Mouse (Mus musculus): ENCODE measurements around the gene Hnf4a. TPM values are rescaled to one million over a fixed set of nuclear protein-coding genes. Genes with fewer than 3 reads are reported as not detected.

Hnf4a gene
- polyA plus RNA-seq, 1 experiment: not detected

DNA sequence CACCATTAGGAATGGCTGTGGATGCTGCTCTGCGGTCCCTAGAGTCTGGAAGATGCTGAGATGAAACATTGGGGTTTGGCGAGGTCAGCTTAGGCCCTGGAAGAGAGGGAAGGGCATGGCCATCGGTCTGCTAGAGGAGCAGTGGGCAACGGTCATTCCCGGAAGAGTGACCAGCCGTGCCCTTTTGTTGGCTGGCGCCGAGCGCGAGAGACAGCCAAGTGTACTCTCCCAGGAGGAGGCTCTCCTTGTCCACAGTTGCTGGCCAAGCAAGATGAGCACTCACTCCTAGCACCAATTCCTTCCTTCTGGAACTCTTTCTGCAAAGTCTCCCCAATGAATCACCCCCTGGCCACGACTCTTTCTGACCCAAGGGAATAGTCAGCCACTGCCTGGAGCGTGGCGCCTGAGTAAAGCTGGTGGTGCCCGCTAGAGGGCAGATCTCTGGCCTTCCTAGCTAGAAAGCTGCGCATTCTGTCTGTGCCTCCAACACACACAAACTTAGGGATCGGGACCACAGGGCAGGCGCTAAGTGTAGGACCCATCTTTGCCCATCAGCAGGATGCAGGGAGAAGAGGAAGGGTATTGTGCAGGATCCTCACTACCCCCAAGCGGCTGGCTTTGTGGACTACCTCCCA lies 26.3 kb upstream of the Hnf4a start:
- Histone ChIP-seq H3K79me3 (ENCODE audit: low read depth) (no peaks in the 10 kb centered on the region), H3K27me3 (ENCODE audit: control insufficient read depth, insufficient read depth, insufficient read length) (no peaks in the 10 kb centered on the region), H3K79me2 (ENCODE audit: control insufficient read depth, insufficient read depth) (no peaks in the 10 kb centered on the region), H3K4me3 (ENCODE audit: insufficient read depth, poor library complexity, severe bottlenecking) (no peak overlapping the region), H3K36me3 (ENCODE audit: control insufficient read depth, insufficient read depth) (no peaks in the 10 kb centered on the region), H3ac (ENCODE audit: control insufficient read depth, insufficient read length, low read depth) (no peak overlapping the region)
- TF ChIP-seq CTCF (IDR thresholded peaks at IDR 0.05; ENCODE audit: control insufficient read depth, insufficient read depth, insufficient read length) (no peak), USF1 (IDR thresholded peaks at IDR 0.05; ENCODE audit: low read depth) (no peak), MAX (IDR thresholded peaks at IDR 0.05) (no peak), MYOG (IDR thresholded peaks at IDR 0.05; ENCODE audit: control insufficient read depth, extremely low read depth, insufficient read length) (no peak), CEBPB (IDR thresholded peaks at IDR 0.05; ENCODE audit: low read depth) (no peak), MYOD1 (IDR thresholded peaks at IDR 0.05; ENCODE audit: control insufficient read depth, insufficient read length, low read depth) (no peak), FOSL1 (IDR thresholded peaks at IDR 0.05; ENCODE audit: insufficient read depth, low read length, poor library complexity, severe bottlenecking) (no peak)

DNA sequence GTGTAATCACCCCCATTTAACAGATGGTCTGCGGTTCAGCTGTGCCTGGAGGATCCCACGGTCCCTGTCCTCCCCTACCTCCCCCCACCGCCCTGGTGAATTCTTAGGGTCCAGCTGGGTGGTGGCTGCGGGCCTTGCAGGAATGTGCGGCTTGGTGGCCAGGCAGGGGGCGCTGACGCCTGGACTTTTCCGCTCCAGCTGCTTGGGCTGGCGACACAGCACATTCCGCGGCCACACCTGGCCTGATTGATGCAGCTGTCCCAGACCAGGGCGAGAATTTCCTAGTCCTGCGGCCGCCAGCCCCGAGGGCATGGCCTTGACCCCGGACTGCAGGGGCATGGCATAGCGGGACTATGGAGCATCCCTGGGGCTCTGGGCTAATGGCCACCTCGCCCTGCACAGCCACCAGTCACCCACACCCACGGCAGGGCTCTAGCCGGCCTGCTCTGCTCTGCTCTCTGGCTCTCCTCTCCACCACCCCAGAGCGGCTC lies 25.0 kb upstream of the Hnf4a start:
- Histone ChIP-seq H3K4me3 (ENCODE audit: insufficient read depth, poor library complexity, severe bottlenecking) (no peak overlapping the region), H3K79me2 (ENCODE audit: control insufficient read depth, insufficient read depth) (no peaks in the 10 kb centered on the region)

DNA sequence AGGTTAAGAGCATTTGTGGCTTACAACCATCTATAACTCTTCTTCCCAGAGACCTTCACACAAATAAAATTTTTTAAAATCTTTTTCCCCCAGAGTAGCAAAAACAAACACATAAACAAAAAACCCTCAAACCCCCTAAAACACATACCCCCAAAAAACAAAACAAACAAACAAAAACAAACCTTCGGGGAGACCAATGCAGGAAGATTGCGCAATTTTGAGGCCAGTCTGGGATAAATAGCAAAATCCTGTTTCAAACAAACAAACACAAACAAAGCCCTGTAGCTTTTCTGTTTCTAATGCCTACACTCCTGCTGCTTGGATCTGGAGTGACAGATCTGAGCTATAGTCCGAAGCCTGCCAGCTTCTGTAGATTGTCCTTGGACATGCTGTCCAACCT lies 19.2 kb upstream of the Hnf4a start:
- peak; percentile 79 for TF ChIP-seq CEBPB (IDR thresholded peaks at IDR 0.05; ENCODE audit: low read depth)
- TF ChIP-seq MAX (IDR thresholded peaks at IDR 0.05): no peak
- H3K79me2 ChIP-seq (ENCODE audit: control insufficient read depth, insufficient read depth): no peaks in the 10 kb centered on the region
- no peak overlapping the region for H3K4me3 ChIP-seq (ENCODE audit: insufficient read depth, poor library complexity, severe bottlenecking)

More for the DNA sequence above, 25.0 kb upstream of the Hnf4a start:
- H3ac ChIP-seq (ENCODE audit: control insufficient read depth, insufficient read length, low read depth): no peak overlapping the region
- no peaks in the 10 kb centered on the region for H3K36me3 ChIP-seq (ENCODE audit: control insufficient read depth, insufficient read depth)
- H3K79me3 ChIP-seq (ENCODE audit: low read depth): no peaks in the 10 kb centered on the region
- H3K27me3 ChIP-seq (ENCODE audit: control insufficient read depth, insufficient read depth, insufficient read length): no peaks in the 10 kb centered on the region
- no peak for TF ChIP-seq FOSL1 (IDR thresholded peaks at IDR 0.05; ENCODE audit: insufficient read depth, low read length, poor library complexity, severe bottlenecking)
- TF ChIP-seq MYOD1 (IDR thresholded peaks at IDR 0.05; ENCODE audit: control insufficient read depth, insufficient read length, low read depth): peak; percentile 78
- TF ChIP-seq CTCF (IDR thresholded peaks at IDR 0.05; ENCODE audit: control insufficient read depth, insufficient read depth, insufficient read length): peak; percentile 41

DNA sequence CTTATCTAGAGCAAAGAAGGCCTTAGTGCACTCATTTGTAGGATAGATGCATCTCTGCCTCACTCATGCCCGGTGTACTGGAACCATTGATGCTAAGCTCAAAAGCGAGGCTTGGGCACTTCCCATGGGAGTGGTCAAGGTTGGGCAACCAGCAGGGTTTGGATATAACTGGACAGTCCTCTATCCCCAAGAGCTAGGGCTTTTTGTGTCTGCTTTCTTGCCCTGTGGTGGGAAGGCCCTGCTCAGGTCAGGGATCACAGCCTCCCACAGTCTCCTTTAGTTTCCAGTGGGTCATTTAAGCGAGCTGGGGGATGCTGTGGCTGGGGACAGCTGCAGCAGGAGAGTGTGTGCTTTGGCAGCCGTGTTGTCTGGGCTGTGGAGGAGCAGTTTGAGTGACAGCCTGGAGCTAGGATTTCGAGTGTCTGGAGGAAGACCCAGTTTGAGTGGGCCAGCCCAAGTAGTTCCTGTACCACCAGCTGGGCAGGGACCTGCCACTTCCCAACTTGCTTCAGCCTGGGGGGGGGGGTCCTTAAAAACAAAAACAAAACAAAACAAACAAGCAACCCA lies 16.8 kb upstream of the Hnf4a start:
- Histone ChIP-seq H3K79me3 (ENCODE audit: low read depth) (no peaks in the 10 kb centered on the region), H3K36me3 (ENCODE audit: control insufficient read depth, insufficient read depth) (no peaks in the 10 kb centered on the region), H3ac (ENCODE audit: control insufficient read depth, insufficient read length, low read depth) (no peak overlapping the region), H3K27me3 (ENCODE audit: control insufficient read depth, insufficient read depth, insufficient read length) (peaks cover 36% of the 10 kb centered on the region), H3K79me2 (ENCODE audit: control insufficient read depth, insufficient read depth) (no peaks in the 10 kb centered on the region), H3K4me3 (ENCODE audit: insufficient read depth, poor library complexity, severe bottlenecking) (no peak overlapping the region)
- TF ChIP-seq MYOD1 (IDR thresholded peaks at IDR 0.05; ENCODE audit: control insufficient read depth, insufficient read length, low read depth) (no peak), CTCF (IDR thresholded peaks at IDR 0.05; ENCODE audit: control insufficient read depth, insufficient read depth, insufficient read length) (no peak), CEBPB (IDR thresholded peaks at IDR 0.05; ENCODE audit: low read depth) (no peak), FOSL1 (IDR thresholded peaks at IDR 0.05; ENCODE audit: insufficient read depth, low read length, poor library complexity, severe bottlenecking) (no peak), MYOG (IDR thresholded peaks at IDR 0.05; ENCODE audit: control insufficient read depth, extremely low read depth, insufficient read length) (no peak), MAX (IDR thresholded peaks at IDR 0.05) (no peak), USF1 (IDR thresholded peaks at IDR 0.05; ENCODE audit: low read depth) (no peak)

More for the DNA sequence above, 19.2 kb upstream of the Hnf4a start:
- Histone ChIP-seq H3K79me3 (ENCODE audit: low read depth) (no peaks in the 10 kb centered on the region), H3ac (ENCODE audit: control insufficient read depth, insufficient read length, low read depth) (no peak overlapping the region), H3K27me3 (ENCODE audit: control insufficient read depth, insufficient read depth, insufficient read length) (peaks cover 21% of the 10 kb centered on the region), H3K36me3 (ENCODE audit: control insufficient read depth, insufficient read depth) (no peaks in the 10 kb centered on the region)

DNA sequence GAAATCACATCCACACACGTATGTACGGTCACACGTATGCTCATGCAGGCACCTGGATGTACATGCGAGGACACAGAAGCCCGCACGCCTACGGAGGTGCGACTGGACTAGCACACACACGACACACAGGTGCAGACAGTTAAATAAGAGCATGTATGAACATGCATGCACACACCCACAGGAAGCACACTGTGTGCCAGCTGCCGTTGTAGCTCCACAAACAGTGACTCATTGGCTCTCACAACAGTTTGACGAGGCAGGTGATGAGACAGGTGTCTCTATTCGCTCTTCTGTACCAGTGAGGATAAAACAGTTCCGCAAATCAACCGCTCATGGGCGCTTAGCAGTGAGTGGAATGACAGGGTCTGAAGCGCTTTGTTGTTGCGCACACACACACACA lies 16.0 kb upstream of the Hnf4a start:
- no peak for TF ChIP-seq USF1 (IDR thresholded peaks at IDR 0.05; ENCODE audit: low read depth)
- TF ChIP-seq MYOD1 (IDR thresholded peaks at IDR 0.05; ENCODE audit: control insufficient read depth, insufficient read length, low read depth): peak; percentile 10
- Histone ChIP-seq H3K79me2 (ENCODE audit: control insufficient read depth, insufficient read depth) (no peaks in the 10 kb centered on the region), H3K4me3 (ENCODE audit: insufficient read depth, poor library complexity, severe bottlenecking) (no peak overlapping the region), H3K79me3 (ENCODE audit: low read depth) (no peaks in the 10 kb centered on the region), H3K27me3 (ENCODE audit: control insufficient read depth, insufficient read depth, insufficient read length) (peaks cover 39% of the 10 kb centered on the region), H3K36me3 (ENCODE audit: control insufficient read depth, insufficient read depth) (no peaks in the 10 kb centered on the region), H3ac (ENCODE audit: control insufficient read depth, insufficient read length, low read depth) (no peak overlapping the region)

DNA sequence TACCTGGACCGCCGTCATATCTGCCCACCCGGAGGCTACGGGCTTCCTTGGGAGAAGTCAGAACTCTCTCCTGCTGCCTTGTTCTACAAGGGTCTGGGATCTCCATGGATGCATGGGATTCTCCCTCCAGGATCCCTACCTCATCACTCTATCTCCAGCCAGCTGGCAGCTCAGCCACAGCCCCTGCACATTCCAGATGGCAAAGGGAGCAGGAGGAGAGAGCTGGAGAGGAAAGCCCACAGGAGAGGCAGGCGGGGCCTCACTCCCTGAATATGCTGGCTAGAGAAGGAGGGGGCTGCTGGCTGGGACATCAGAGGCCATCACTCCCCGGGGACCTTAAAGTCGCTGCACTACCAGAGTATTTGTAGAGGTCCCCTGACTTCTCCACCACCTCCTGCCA lies 15.3 kb upstream of the Hnf4a start:
- Histone ChIP-seq H3K79me2 (ENCODE audit: control insufficient read depth, insufficient read depth) (no peaks in the 10 kb centered on the region), H3K4me3 (ENCODE audit: insufficient read depth, poor library complexity, severe bottlenecking) (no peak overlapping the region), H3ac (ENCODE audit: control insufficient read depth, insufficient read length, low read depth) (no peak overlapping the region), H3K79me3 (ENCODE audit: low read depth) (no peaks in the 10 kb centered on the region), H3K36me3 (ENCODE audit: control insufficient read depth, insufficient read depth) (no peaks in the 10 kb centered on the region), H3K27me3 (ENCODE audit: control insufficient read depth, insufficient read depth, insufficient read length) (peaks cover 41% of the 10 kb centered on the region)
- TF ChIP-seq CTCF (IDR thresholded peaks at IDR 0.05; ENCODE audit: control insufficient read depth, insufficient read depth, insufficient read length) (no peak), FOSL1 (IDR thresholded peaks at IDR 0.05; ENCODE audit: insufficient read depth, low read length, poor library complexity, severe bottlenecking) (no peak)

Data from C2C12 (cell line).